Comparison of ENCODE assay signal across 14 mouse cellular contexts in the genomic region with DNA sequence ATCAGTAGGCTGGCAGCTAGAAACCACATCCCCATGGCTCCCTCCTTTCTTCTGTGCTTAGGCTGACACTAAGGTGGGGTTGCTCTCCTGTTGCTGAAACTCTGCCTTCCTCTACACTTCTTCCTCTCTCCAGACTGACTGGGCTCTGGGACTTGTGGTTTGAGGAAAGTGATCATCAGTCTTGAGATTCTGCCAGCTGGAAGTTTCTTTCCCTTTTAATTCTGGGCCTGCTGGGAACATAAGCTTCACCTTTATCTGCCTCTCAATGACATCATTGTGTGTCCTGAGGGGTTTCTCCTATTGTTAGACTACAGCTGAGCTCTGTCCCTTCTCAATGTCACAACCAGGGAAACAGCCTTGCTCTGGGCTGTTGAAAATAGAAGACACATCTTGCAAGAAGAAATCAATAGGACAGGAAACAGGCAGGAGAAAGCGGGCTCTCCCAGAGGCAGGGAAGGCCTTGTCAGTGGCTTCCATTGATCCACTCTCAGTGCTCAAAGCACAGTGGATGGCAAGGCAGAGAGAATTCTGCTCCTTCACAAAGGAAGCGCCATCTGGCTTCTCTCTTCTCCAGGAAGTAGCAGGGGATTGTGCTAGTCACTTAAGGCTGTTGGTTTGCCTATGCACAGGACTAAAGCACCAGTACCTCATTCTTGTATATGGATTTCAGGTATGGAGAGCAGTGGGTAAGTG.
DNase-seq lines count a peak whose midpoint lies in the region; ATAC-seq and TF ChIP-seq lines count a peak whose summit lies in the region.
"Had no signal": no experiment of that assay in that cellular context is flagged by ENCODE, and none has a peak within 500 bp of the region (broad histone marks: within the 10 kb centered on the region; RNA-seq: fewer than 3 reads in every experiment).

No protein-coding gene starts in this region.

- no peak overlapping the region for H3K4me3 ChIP-seq in hindbrain, embryonic 11.5 days (ENCODE audit: low read depth, low read length)
- no peak overlapping the region for H3K4me3 ChIP-seq in hindbrain, embryonic 12.5 days
- H3K4me3 ChIP-seq in embryonic facial prominence, embryonic 14.5 days (ENCODE audit: low read depth, low read length) = no peak overlapping the region
- H3K4me3 ChIP-seq in cerebellum, adult 2 months (replicated peaks; ENCODE audit: insufficient read depth, low read depth, low read length) = no peak overlapping the region
- H3K4me3 ChIP-seq: forebrain, embryonic 15.5 days; liver, embryonic 12.5 days; myocyte had no signal

- TF ChIP-seq POLR2A in cerebellum, adult 2 months (IDR thresholded peaks at IDR 0.05; ENCODE audit: borderline replicate concordance, insufficient read depth, low read length) = no peak

- no peaks in the 10 kb centered on the region for H3K36me3 ChIP-seq in hindbrain, embryonic 11.5 days (ENCODE audit: control insufficient read depth, insufficient read depth, low read length)
- no peaks in the 10 kb centered on the region for H3K36me3 ChIP-seq in hindbrain, embryonic 12.5 days
- H3K36me3 ChIP-seq in embryonic facial prominence, embryonic 14.5 days (ENCODE audit: control insufficient read depth, insufficient read depth, low read length) = no peaks in the 10 kb centered on the region
- H3K36me3 ChIP-seq: forebrain, embryonic 15.5 days; liver, embryonic 12.5 days had no signal

- no peaks in the 10 kb centered on the region for H3K4me1 ChIP-seq in hindbrain, embryonic 11.5 days (replicated peaks; ENCODE audit: control insufficient read depth, insufficient read depth, low read length)
- H3K4me1 ChIP-seq in hindbrain, embryonic 12.5 days = no peaks in the 10 kb centered on the region
- 0 out of 2 replicates have a peak, but pooled peaks cover 5% of the 10 kb centered on the region for H3K4me1 ChIP-seq in embryonic facial prominence, embryonic 14.5 days (ENCODE audit: control insufficient read depth, insufficient read depth, low read length)
- no peaks in the 10 kb centered on the region for H3K4me1 ChIP-seq in cerebellum, adult 2 months (ENCODE audit: control insufficient read depth, insufficient read depth, low read length)
- H3K4me1 ChIP-seq: forebrain, embryonic 15.5 days; liver, embryonic 12.5 days had no signal

- WGBS in hindbrain, embryonic 11.5 days = 53% methylated on average over 2 of the region's 2 CpGs
- WGBS in hindbrain, embryonic 12.5 days = 57% methylated on average over 2 of the region's 2 CpGs
- WGBS in embryonic facial prominence, embryonic 14.5 days = 49% methylated on average over 2 of the region's 2 CpGs
- WGBS in cerebellum, adult 2 months = 77% methylated on average over 2 of the region's 2 CpGs

- DNase-seq in hindbrain, embryonic 11.5 days (ENCODE audit: low spot score) = peak; percentile 7
- DNase-seq in MN1 (ENCODE audit: low spot score) = peak; percentile 9
- peak; percentile 71 for DNase-seq in embryonic facial prominence, embryonic 14.5 days (ENCODE audit: low spot score)
- DNase-seq in heart, postnatal 10 days = peak; percentile 56 to 61
- no peak for DNase-seq in cerebellum, adult 2 months
- DNase-seq in right cerebral cortex, postnatal 36 days (ENCODE audit: low spot score in 2 of 2) = no peak
- DNase-seq: gastrocnemius, postnatal 14 days; kidney, adult 18-20 months; lung, postnatal 10 days had no signal

- intact Hi-C loops in heart, postnatal 10 days (cut with DNase I) = no loop called here

- no peak for ATAC-seq in hindbrain, embryonic 11.5 days (ENCODE audit: low FRiP score)
- no peak for ATAC-seq in hindbrain, embryonic 12.5 days (ENCODE audit: low FRiP score)
- ATAC-seq in embryonic facial prominence, embryonic 14.5 days (ENCODE audit: low read depth) = peak; percentile 85
- no peak for ATAC-seq in inflammation-experienced regulatory T-cells, adult 6 months
- ATAC-seq: forebrain, embryonic 15.5 days; liver, embryonic 12.5 days had no signal

- H3K27me3 ChIP-seq in hindbrain, embryonic 11.5 days (ENCODE audit: control insufficient read depth, insufficient read depth, low read length) = no peaks in the 10 kb centered on the region
- no peaks in the 10 kb centered on the region for H3K27me3 ChIP-seq in hindbrain, embryonic 12.5 days
- no peaks in the 10 kb centered on the region for H3K27me3 ChIP-seq in embryonic facial prominence, embryonic 14.5 days (replicated peaks; ENCODE audit: control insufficient read depth, insufficient read depth, low read length)
- no peaks in the 10 kb centered on the region for H3K27me3 ChIP-seq in cerebellum, adult 2 months (ENCODE audit: control insufficient read depth, insufficient read depth, low read length)
- H3K27me3 ChIP-seq: forebrain, embryonic 15.5 days; liver, embryonic 12.5 days had no signal

- no peak overlapping the region for H3K9ac ChIP-seq in hindbrain, embryonic 11.5 days (ENCODE audit: low read depth, low read length)
- no peak overlapping the region for H3K9ac ChIP-seq in hindbrain, embryonic 12.5 days
- H3K9ac ChIP-seq in embryonic facial prominence, embryonic 14.5 days (ENCODE audit: low read depth, low read length) = no peak overlapping the region
- H3K9ac ChIP-seq: forebrain, embryonic 15.5 days; liver, embryonic 12.5 days had no signal

- no peak for TF ChIP-seq CTCF in cerebellum, adult 2 months (IDR thresholded peaks at IDR 0.05; ENCODE audit: borderline replicate concordance, insufficient read depth, low read depth, low read length)

- no peak overlapping the region for H3K4me2 ChIP-seq in hindbrain, embryonic 11.5 days (replicated peaks; ENCODE audit: low read depth, low read length)
- H3K4me2 ChIP-seq in hindbrain, embryonic 12.5 days (replicated peaks) = no peak overlapping the region
- H3K4me2 ChIP-seq in embryonic facial prominence, embryonic 14.5 days (ENCODE audit: low read depth, low read length) = no peak overlapping the region
- H3K4me2 ChIP-seq: forebrain, embryonic 15.5 days; liver, embryonic 12.5 days had no signal

- no peak overlapping the region for H3K27ac ChIP-seq in hindbrain, embryonic 11.5 days (ENCODE audit: low read depth, low read length)
- H3K27ac ChIP-seq in hindbrain, embryonic 12.5 days = no peak overlapping the region
- H3K27ac ChIP-seq in embryonic facial prominence, embryonic 14.5 days (replicated peaks; ENCODE audit: low read depth, low read length) = no peak overlapping the region; the same call in 1 of the 2 replicates
- no peak overlapping the region for H3K27ac ChIP-seq in cerebellum, adult 2 months (ENCODE audit: insufficient read depth, low read length)
- H3K27ac ChIP-seq: forebrain, embryonic 15.5 days; liver, embryonic 12.5 days had no signal

- no peaks in the 10 kb centered on the region for H3K9me3 ChIP-seq in hindbrain, embryonic 11.5 days (ENCODE audit: control insufficient read depth, low read length)
- H3K9me3 ChIP-seq in hindbrain, embryonic 12.5 days (replicated peaks) = no peaks in the 10 kb centered on the region
- no peaks in the 10 kb centered on the region for H3K9me3 ChIP-seq in embryonic facial prominence, embryonic 14.5 days (ENCODE audit: control insufficient read depth, low read length)
- H3K9me3 ChIP-seq: forebrain, embryonic 15.5 days; liver, embryonic 12.5 days had no signal

Comparison
In these comparisons a context has a peak if more than half of its experiments do, and no peak if none do; other contexts are left out.
1. DNase-seq: peak in hindbrain, embryonic 11.5 days (single experiment), MN1 (single experiment), embryonic facial prominence, embryonic 14.5 days (single experiment) and heart, postnatal 10 days (2 of 2); none in cerebellum, adult 2 months (0 of 2) and right cerebral cortex, postnatal 36 days (0 of 2).